Mouse (Mus musculus): Measurements from ENCODE around the gene Mss51. TPM values are rescaled to one million over a fixed set of nuclear protein-coding genes. Genes with fewer than 3 reads are reported as not detected.

The Mss51 gene
- total RNA-seq, 1 experiment = 1.1 TPM

DNA sequence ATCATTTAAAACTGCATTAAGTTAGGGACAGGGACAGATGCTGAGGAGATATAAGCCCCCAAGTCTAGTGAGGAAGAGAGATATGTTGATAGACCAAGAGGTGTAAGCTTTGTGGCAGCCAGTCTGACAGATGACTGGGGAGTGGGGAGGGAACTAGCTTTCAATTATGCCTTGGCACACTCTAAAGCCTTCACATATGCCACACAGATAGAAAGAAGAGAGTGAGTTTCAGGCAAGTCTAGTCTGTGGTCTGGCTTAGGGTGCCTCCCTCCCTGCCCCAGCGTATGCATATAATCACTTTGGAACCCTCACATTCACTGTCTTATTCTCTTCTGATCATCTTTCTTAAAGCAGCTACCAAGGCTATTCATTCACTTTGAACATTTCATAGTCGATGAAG, 45.4 kb downstream of the Mss51 start:
- in situ Hi-C loops (cut with MboI; ENCODE audit: low sequenced_read_pairs in 2 of 2, unreplicated experiment in 2 of 2) = no loop called here
- H3K9me3 ChIP-seq (ENCODE audit: control insufficient read depth, insufficient read depth, low read depth, low read length) = no peaks in the 10 kb centered on the region
- no peak for DNase-seq (ENCODE audit: low read depth, low spot score)
- peak overlapping the region; percentile 39 for H3K9ac ChIP-seq (ENCODE audit: insufficient read depth, low read depth, low read length, poor library complexity, severe bottlenecking)
- peak overlapping the region; percentile 31 to 62; a peak in 2 of 4 replicates for H3K4me3 ChIP-seq (ENCODE audit: insufficient read depth in 1 of 2, low read depth in 1 of 2, low read length in 2 of 2, poor library complexity in 1 of 2, severe bottlenecking in 1 of 2)
- no peak overlapping the region for H3K27ac ChIP-seq (ENCODE audit: insufficient read depth, low read depth, low read length, poor library complexity, severe bottlenecking)
- H3K4me1 ChIP-seq (ENCODE audit: control insufficient read depth in 2 of 2, insufficient read depth in 2 of 2, low read length in 2 of 2, poor library complexity in 1 of 2) = no peaks in the 10 kb centered on the region; a peak in 1 of 4 replicates
- peaks cover 4% of the 10 kb centered on the region for H3K36me3 ChIP-seq (ENCODE audit: control insufficient read depth, insufficient read depth, low read length, poor library complexity, severe bottlenecking)
- no peak for TF ChIP-seq MAFK (IDR thresholded peaks at IDR 0.05; ENCODE audit: insufficient read depth, low read depth, low read length)
- TF ChIP-seq HCFC1 (IDR thresholded peaks at IDR 0.05; ENCODE audit: borderline replicate concordance, insufficient read depth, low read length) = no peak
- TF ChIP-seq ZC3H11A (IDR thresholded peaks at IDR 0.05; ENCODE audit: borderline replicate concordance, low read depth, low read length) = no peak

DNA sequence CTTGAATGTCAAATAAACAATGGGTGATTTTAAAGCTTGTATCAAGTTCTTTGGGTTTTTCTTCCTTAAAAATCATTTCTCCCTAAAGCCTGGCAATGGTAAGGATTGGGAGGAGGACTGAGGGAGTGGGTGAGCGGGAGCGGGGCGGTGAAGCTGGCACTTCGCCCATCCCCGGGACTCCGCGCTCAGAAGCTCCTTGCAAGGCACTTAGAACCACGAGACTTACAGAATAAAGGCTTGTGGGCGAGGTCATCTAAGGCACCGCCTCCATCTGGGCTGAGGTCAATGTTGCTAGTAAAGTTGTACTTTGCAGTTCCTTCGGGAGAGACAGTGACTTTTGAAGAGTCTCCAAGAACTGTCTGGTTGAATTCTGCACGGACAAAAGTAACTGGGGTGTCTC, 49.5 kb downstream of the Mss51 start:
- H3K27ac ChIP-seq (ENCODE audit: insufficient read depth, low read depth, low read length, poor library complexity, severe bottlenecking) = no peak overlapping the region
- peak; percentile 45 for DNase-seq (ENCODE audit: low read depth, low spot score)
- no peak overlapping the region for H3K9ac ChIP-seq (ENCODE audit: insufficient read depth, low read depth, low read length, poor library complexity, severe bottlenecking)
- H3K4me3 ChIP-seq (ENCODE audit: insufficient read depth in 1 of 2, low read depth in 1 of 2, low read length in 2 of 2, poor library complexity in 1 of 2, severe bottlenecking in 1 of 2) = no peak overlapping the region
- in situ Hi-C loops (cut with MboI; ENCODE audit: low sequenced_read_pairs in 2 of 2, unreplicated experiment in 2 of 2) = no loop called here
- H3K4me1 ChIP-seq (ENCODE audit: control insufficient read depth in 2 of 2, insufficient read depth in 2 of 2, low read length in 2 of 2, poor library complexity in 1 of 2) = no peaks in the 10 kb centered on the region; a peak in 1 of 4 replicates
- no peaks in the 10 kb centered on the region for H3K36me3 ChIP-seq (ENCODE audit: control insufficient read depth, insufficient read depth, low read length, poor library complexity, severe bottlenecking)
- H3K9me3 ChIP-seq (ENCODE audit: control insufficient read depth, insufficient read depth, low read depth, low read length) = no peaks in the 10 kb centered on the region
- TF ChIP-seq CHD2 (IDR thresholded peaks at IDR 0.05; ENCODE audit: low read depth, low read length) (no peak), ZNF384 (IDR thresholded peaks at IDR 0.05; ENCODE audit: low read depth, low read length) (no peak), ZC3H11A (IDR thresholded peaks at IDR 0.05; ENCODE audit: borderline replicate concordance, low read depth, low read length) (no peak), MAFK (IDR thresholded peaks at IDR 0.05; ENCODE audit: insufficient read depth, low read depth, low read length) (no peak), HCFC1 (IDR thresholded peaks at IDR 0.05; ENCODE audit: borderline replicate concordance, insufficient read depth, low read length) (no peak)

DNA sequence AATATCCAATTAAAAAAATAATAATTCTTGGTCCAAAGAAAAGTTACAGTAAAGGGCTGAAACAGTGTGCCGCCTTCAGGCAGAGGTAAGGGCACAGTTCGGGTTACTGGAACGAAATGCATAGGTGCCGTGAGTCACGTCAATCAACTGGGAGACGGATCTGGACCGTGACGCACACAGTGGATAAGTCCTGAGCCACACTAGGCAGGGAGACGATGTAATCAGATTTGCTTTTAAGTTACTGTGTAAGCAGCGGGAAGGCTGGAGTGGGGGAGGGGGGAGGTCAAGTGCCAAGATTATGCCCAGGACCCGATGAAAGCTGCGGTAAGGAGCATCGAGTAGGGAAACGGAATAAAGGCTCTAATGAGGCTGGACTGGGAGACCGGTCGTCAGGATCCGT, 54.4 kb downstream of the Mss51 start:
- in situ Hi-C loops (cut with MboI; ENCODE audit: low sequenced_read_pairs in 2 of 2, unreplicated experiment in 2 of 2) = no loop called here
- no peaks in the 10 kb centered on the region; a peak in 1 of 4 replicates for H3K4me1 ChIP-seq (ENCODE audit: control insufficient read depth in 2 of 2, insufficient read depth in 2 of 2, low read length in 2 of 2, poor library complexity in 1 of 2)
- no peak overlapping the region for H3K4me3 ChIP-seq (ENCODE audit: insufficient read depth in 1 of 2, low read depth in 1 of 2, low read length in 2 of 2, poor library complexity in 1 of 2, severe bottlenecking in 1 of 2)
- H3K9me3 ChIP-seq (ENCODE audit: control insufficient read depth, insufficient read depth, low read depth, low read length) = no peaks in the 10 kb centered on the region
- H3K27ac ChIP-seq (ENCODE audit: insufficient read depth, low read depth, low read length, poor library complexity, severe bottlenecking) = no peak overlapping the region
- no peak for TF ChIP-seq MAFK (IDR thresholded peaks at IDR 0.05; ENCODE audit: insufficient read depth, low read depth, low read length)
- no peak for TF ChIP-seq CHD2 (IDR thresholded peaks at IDR 0.05; ENCODE audit: low read depth, low read length)
- TF ChIP-seq HCFC1 (IDR thresholded peaks at IDR 0.05; ENCODE audit: borderline replicate concordance, insufficient read depth, low read length) = no peak
- TF ChIP-seq ZC3H11A (IDR thresholded peaks at IDR 0.05; ENCODE audit: borderline replicate concordance, low read depth, low read length) = no peak
- TF ChIP-seq ZNF384 (IDR thresholded peaks at IDR 0.05; ENCODE audit: low read depth, low read length) = no peak
- no peak for DNase-seq (ENCODE audit: low read depth, low spot score)
- no peak overlapping the region for H3K9ac ChIP-seq (ENCODE audit: insufficient read depth, low read depth, low read length, poor library complexity, severe bottlenecking)
- H3K36me3 ChIP-seq (ENCODE audit: control insufficient read depth, insufficient read depth, low read length, poor library complexity, severe bottlenecking) = no peaks in the 10 kb centered on the region

DNA sequence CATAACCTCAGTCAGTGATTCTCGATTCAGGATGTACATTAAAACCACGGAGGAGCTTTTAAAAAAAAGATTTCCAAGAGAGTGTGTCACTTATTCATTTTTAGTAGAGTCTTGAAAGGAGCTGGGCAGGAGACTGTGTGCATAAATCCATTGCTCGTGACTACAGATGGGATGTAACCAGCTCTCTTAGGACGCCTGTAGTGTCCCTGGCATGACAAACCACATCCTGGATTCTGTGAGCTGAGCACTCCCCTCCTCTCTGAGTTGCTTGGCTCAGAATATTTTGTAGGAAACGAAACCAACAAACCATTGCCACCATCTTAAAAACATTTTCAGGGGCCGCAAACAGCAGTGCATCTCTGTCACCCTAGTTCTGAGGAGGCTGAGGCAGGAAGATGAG, 59.7 kb downstream of the Mss51 start:
- no peaks in the 10 kb centered on the region for H3K9me3 ChIP-seq (ENCODE audit: control insufficient read depth, insufficient read depth, low read depth, low read length)
- H3K9ac ChIP-seq (ENCODE audit: insufficient read depth, low read depth, low read length, poor library complexity, severe bottlenecking) = no peak overlapping the region
- H3K4me3 ChIP-seq (ENCODE audit: insufficient read depth in 1 of 2, low read depth in 1 of 2, low read length in 2 of 2, poor library complexity in 1 of 2, severe bottlenecking in 1 of 2) = no peak overlapping the region
- H3K36me3 ChIP-seq (ENCODE audit: control insufficient read depth, insufficient read depth, low read length, poor library complexity, severe bottlenecking) = no peaks in the 10 kb centered on the region
- H3K27ac ChIP-seq (ENCODE audit: insufficient read depth, low read depth, low read length, poor library complexity, severe bottlenecking) = no peak overlapping the region
- TF ChIP-seq HCFC1 (IDR thresholded peaks at IDR 0.05; ENCODE audit: borderline replicate concordance, insufficient read depth, low read length) = no peak
- no peak for TF ChIP-seq ZNF384 (IDR thresholded peaks at IDR 0.05; ENCODE audit: low read depth, low read length)
- no peak for TF ChIP-seq CHD2 (IDR thresholded peaks at IDR 0.05; ENCODE audit: low read depth, low read length)
- TF ChIP-seq ZC3H11A (IDR thresholded peaks at IDR 0.05; ENCODE audit: borderline replicate concordance, low read depth, low read length) = no peak
- TF ChIP-seq MAFK (IDR thresholded peaks at IDR 0.05; ENCODE audit: insufficient read depth, low read depth, low read length) = no peak
- DNase-seq (ENCODE audit: low read depth, low spot score) = no peak
- in situ Hi-C loops (cut with MboI; ENCODE audit: low sequenced_read_pairs in 2 of 2, unreplicated experiment in 2 of 2) = no loop called here
- H3K4me1 ChIP-seq (ENCODE audit: control insufficient read depth in 2 of 2, insufficient read depth in 2 of 2, low read length in 2 of 2, poor library complexity in 1 of 2) = no peaks in the 10 kb centered on the region

Other genes with a start within 250 kb of the Mss51 start
- 0.26 TPM in 1 of 2 replicates, not detected in the other for gene Kcnk16, start 227.7 kb downstream of the Mss51 start, total RNA-seq (2012; rRNA removed)
- 9.4 and 13.7 TPM in 2 replicates for gene Nudt13, start 202.2 kb downstream of the Mss51 start, total RNA-seq (2012; rRNA removed)
- gene Ecd, start 148.8 kb downstream of the Mss51 start, total RNA-seq (2012; rRNA removed) = 35.1 and 53.5 TPM in 2 replicates
- gene Fam149b, start 148.7 kb downstream of the Mss51 start, total RNA-seq (2012; rRNA removed) = 18.0 and 19.6 TPM in 2 replicates
- 54.4 and 72.4 TPM in 2 replicates for gene Dnajc9, start 108.0 kb downstream of the Mss51 start, total RNA-seq (2012; rRNA removed)
- 95.4 and 96.3 TPM in 2 replicates for gene Mrps16, start 103.3 kb downstream of the Mss51 start, total RNA-seq (2012; rRNA removed)
- 0.36 and 0.58 TPM in 2 replicates for gene Cfap70, start 44.7 kb downstream of the Mss51 start, total RNA-seq (2012; rRNA removed)
- gene Anxa7, start 16.8 kb downstream of the Mss51 start, total RNA-seq (2012; rRNA removed) = 37.3 and 55.2 TPM in 2 replicates
- gene Ppp3cb, start 49.7 kb upstream of the Mss51 start, total RNA-seq (2012; rRNA removed) = 30.8 and 32.0 TPM in 2 replicates
- gene Usp54, start 144.2 kb upstream of the Mss51 start, total RNA-seq (2012; rRNA removed) = 15.3 and 16.6 TPM in 2 replicates
- 0.16 TPM in 1 of 2 replicates, not detected in the other for gene Myoz1, start 159.6 kb upstream of the Mss51 start, total RNA-seq (2012; rRNA removed)
- 0.85 and 1.1 TPM in 2 replicates for gene Synpo2l, start 171.5 kb upstream of the Mss51 start, total RNA-seq (2012; rRNA removed)
- 104 TPM in 2 replicates for gene Sec24c, start 177.4 kb upstream of the Mss51 start, total RNA-seq (2012; rRNA removed)
- 5.0 and 6.1 TPM in 2 replicates for gene Fut11, start 198.1 kb upstream of the Mss51 start, total RNA-seq (2012; rRNA removed)
- gene Chchd1, start 206.1 kb upstream of the Mss51 start, total RNA-seq (2012; rRNA removed) = 136 and 137 TPM in 2 replicates
- gene Zswim8, start 210.7 kb upstream of the Mss51 start, total RNA-seq (2012; rRNA removed) = 33.2 and 33.9 TPM in 2 replicates
- 12.1 and 19.1 TPM in 2 replicates for gene Ndst2, start 237.7 kb upstream of the Mss51 start, total RNA-seq (2012; rRNA removed)